ENCODE assay signal across 23 mouse cellular contexts in genomic region chr6:87500696-87501095, GRCm38 (mm10). TPM values are rescaled to one million over a fixed set of nuclear protein-coding genes. Genes with fewer than 3 reads are reported as not detected.
DNase-seq lines count a peak whose midpoint lies in the region; ATAC-seq lines count a peak whose summit lies in the region.
"Had no signal": no experiment of that assay in that cellular context is flagged by ENCODE, and none has a peak within 500 bp of the region (broad histone marks: within the 10 kb centered on the region; RNA-seq: fewer than 3 reads in every experiment).

No protein-coding gene starts in this region.

- no peaks in the 10 kb centered on the region for H3K9me3 ChIP-seq in forebrain, embryonic 10.5 days
- H3K9me3 ChIP-seq in forebrain, embryonic 16.5 days (ENCODE audit: control insufficient read depth, low read length): no peaks in the 10 kb centered on the region
- H3K9me3 ChIP-seq in embryonic facial prominence, embryonic 10.5 days: no peaks in the 10 kb centered on the region
- H3K9me3 ChIP-seq in kidney, embryonic 15.5 days (replicated peaks): no peaks in the 10 kb centered on the region
- H3K9me3 ChIP-seq in heart, embryonic 12.5 days (replicated peaks): no peaks in the 10 kb centered on the region
- H3K9me3 ChIP-seq: embryonic facial prominence, embryonic 15.5 days; hindbrain, embryonic 12.5 days; limb, embryonic 12.5 days; liver, embryonic 12.5 days; midbrain, embryonic 13.5 days; stomach, embryonic 15.5 days had no signal

- H3K27ac ChIP-seq in forebrain, embryonic 10.5 days: peak overlapping the region; percentile 30; the same call in 1 of the 2 replicates
- no peak overlapping the region for H3K27ac ChIP-seq in forebrain, embryonic 16.5 days (ENCODE audit: low read length)
- H3K27ac ChIP-seq in embryonic facial prominence, embryonic 10.5 days (replicated peaks): peak overlapping the region; percentile 37
- no peak overlapping the region for H3K27ac ChIP-seq in kidney, embryonic 15.5 days
- H3K27ac ChIP-seq in heart, embryonic 12.5 days (ENCODE audit: poor library complexity, severe bottlenecking): no peak overlapping the region
- H3K27ac ChIP-seq: embryonic facial prominence, embryonic 15.5 days; heart, adult 2 months; hindbrain, embryonic 12.5 days; limb, embryonic 12.5 days; liver, embryonic 12.5 days; midbrain, embryonic 13.5 days; stomach, embryonic 15.5 days had no signal

- H3K4me2 ChIP-seq in forebrain, embryonic 16.5 days (ENCODE audit: low read length): no peak overlapping the region
- no peak overlapping the region for H3K4me2 ChIP-seq in kidney, embryonic 15.5 days
- H3K4me2 ChIP-seq in heart, embryonic 12.5 days: no peak overlapping the region
- H3K4me2 ChIP-seq: embryonic facial prominence, embryonic 15.5 days; hindbrain, embryonic 12.5 days; limb, embryonic 12.5 days; liver, embryonic 12.5 days; midbrain, embryonic 13.5 days; stomach, embryonic 15.5 days had no signal

- no peak for ATAC-seq in forebrain, embryonic 16.5 days
- no peak for ATAC-seq in kidney, embryonic 15.5 days (replicated peaks; ENCODE audit: low FRiP score)
- no peak for ATAC-seq in heart, embryonic 12.5 days (ENCODE audit: insufficient number of reproducible peaks, low FRiP score)
- ATAC-seq: activated CD4-positive, CD25-positive, alpha-beta regulatory T cell, adult 4 months; liver, embryonic 12.5 days; midbrain, embryonic 13.5 days had no signal

- peaks cover 27% of the 10 kb centered on the region for H3K4me1 ChIP-seq in forebrain, embryonic 10.5 days
- no peaks in the 10 kb centered on the region for H3K4me1 ChIP-seq in forebrain, embryonic 16.5 days (replicated peaks; ENCODE audit: control insufficient read depth, insufficient read depth, low read length)
- peaks cover 25% of the 10 kb centered on the region for H3K4me1 ChIP-seq in embryonic facial prominence, embryonic 10.5 days
- H3K4me1 ChIP-seq in kidney, embryonic 15.5 days: peaks cover 4% of the 10 kb centered on the region; the same call in 1 of the 2 replicates
- no peaks in the 10 kb centered on the region; the same call in 1 of the 2 replicates for H3K4me1 ChIP-seq in heart, embryonic 12.5 days (replicated peaks)
- H3K4me1 ChIP-seq: hindbrain, embryonic 12.5 days; stomach, embryonic 15.5 days had no signal

- H3K36me3 ChIP-seq in forebrain, embryonic 10.5 days (replicated peaks): no peaks in the 10 kb centered on the region
- H3K36me3 ChIP-seq in forebrain, embryonic 16.5 days (ENCODE audit: control insufficient read depth, insufficient read depth): no peaks in the 10 kb centered on the region
- H3K36me3 ChIP-seq in embryonic facial prominence, embryonic 10.5 days (replicated peaks): no peaks in the 10 kb centered on the region
- no peaks in the 10 kb centered on the region for H3K36me3 ChIP-seq in kidney, embryonic 15.5 days
- H3K36me3 ChIP-seq in heart, embryonic 12.5 days: no peaks in the 10 kb centered on the region
- H3K36me3 ChIP-seq: embryonic facial prominence, embryonic 15.5 days; hindbrain, embryonic 12.5 days; limb, embryonic 12.5 days; liver, embryonic 12.5 days; midbrain, embryonic 13.5 days; stomach, embryonic 15.5 days had no signal

- 88% methylated on average over 7 of the region's 7 CpGs for WGBS in forebrain, embryonic 10.5 days
- WGBS in forebrain, embryonic 16.5 days: 87% methylated on average over 7 of the region's 7 CpGs
- 83% methylated on average over 7 of the region's 7 CpGs for WGBS in embryonic facial prominence, embryonic 10.5 days
- WGBS in kidney, embryonic 15.5 days: 84% methylated on average over 7 of the region's 7 CpGs
- 78% methylated on average over 7 of the region's 7 CpGs for WGBS in heart, embryonic 12.5 days

- H3K9ac ChIP-seq in forebrain, embryonic 16.5 days (replicated peaks; ENCODE audit: low read depth, low read length): no peak overlapping the region
- H3K9ac ChIP-seq in kidney, embryonic 15.5 days: no peak overlapping the region
- H3K9ac ChIP-seq in heart, embryonic 12.5 days: no peak overlapping the region
- H3K9ac ChIP-seq: embryonic facial prominence, embryonic 15.5 days; hindbrain, embryonic 12.5 days; limb, embryonic 12.5 days; liver, embryonic 12.5 days; midbrain, embryonic 13.5 days; stomach, embryonic 15.5 days had no signal

- no peaks in the 10 kb centered on the region for H3K27me3 ChIP-seq in forebrain, embryonic 10.5 days (ENCODE audit: poor library complexity, severe bottlenecking)
- no peaks in the 10 kb centered on the region for H3K27me3 ChIP-seq in forebrain, embryonic 16.5 days (replicated peaks; ENCODE audit: control insufficient read depth, insufficient read depth, low read length)
- H3K27me3 ChIP-seq in embryonic facial prominence, embryonic 10.5 days (replicated peaks; ENCODE audit: low read depth, poor library complexity, severe bottlenecking): no peaks in the 10 kb centered on the region
- H3K27me3 ChIP-seq in kidney, embryonic 15.5 days: no peaks in the 10 kb centered on the region
- H3K27me3 ChIP-seq in heart, embryonic 12.5 days (replicated peaks): peaks cover 18% of the 10 kb centered on the region; the same call in 1 of the 2 replicates
- H3K27me3 ChIP-seq: embryonic facial prominence, embryonic 15.5 days; hindbrain, embryonic 12.5 days; limb, embryonic 12.5 days; megakaryocyte, embryonic 14.5 days; midbrain, embryonic 13.5 days; stomach, embryonic 15.5 days had no signal

- DNase-seq in forebrain, embryonic 10.5 days (ENCODE audit: extremely low spot score, low spot score): no peak
- DNase-seq in A20 (ENCODE audit: low read depth, low spot score): peak; percentile 60
- DNase-seq in embryonic facial prominence, embryonic 10.5 days (ENCODE audit: low spot score): no peak
- peak; percentile 50 for DNase-seq in thymus, postnatal 14 days
- DNase-seq: adrenal gland, adult 8-10 months; cerebellum, adult 9-10 months; gastrocnemius, postnatal 36 days; heart, adult 2 months; kidney, adult 9 months; kidney, postnatal 36 days; lung, adult 2 months; lung, postnatal 14 days had no signal

- H3K4me3 ChIP-seq in forebrain, embryonic 10.5 days: no peak overlapping the region
- no peak overlapping the region for H3K4me3 ChIP-seq in forebrain, embryonic 16.5 days (replicated peaks; ENCODE audit: low read length)
- no peak overlapping the region for H3K4me3 ChIP-seq in embryonic facial prominence, embryonic 10.5 days
- no peak overlapping the region for H3K4me3 ChIP-seq in kidney, embryonic 15.5 days (replicated peaks)
- H3K4me3 ChIP-seq in heart, embryonic 12.5 days: no peak overlapping the region
- H3K4me3 ChIP-seq: embryonic facial prominence, embryonic 15.5 days; heart, adult 2 months; hindbrain, embryonic 12.5 days; limb, embryonic 12.5 days; liver, embryonic 12.5 days; megakaryocyte, embryonic 14.5 days; midbrain, embryonic 13.5 days; stomach, embryonic 15.5 days had no signal

RNA-seq across cellular contexts. Expression of gene Arhgap25, which starts 32.4 kb away (rescaled TPM):
- 1.9 and 2.0 TPM in 2 replicates for polyA plus RNA-seq in forebrain, embryonic 10.5 days (2016; fragmentation: Nextera tagmentation; extraction: Ambion mirVana)
- polyA plus RNA-seq in forebrain, embryonic 16.5 days (2015; fragmentation: Nextera tagmentation; extraction: Ambion mirVana): 2.2 and 2.7 TPM in 2 replicates
- polyA plus RNA-seq in embryonic facial prominence, embryonic 10.5 days (2016; fragmentation: Nextera tagmentation; extraction: Ambion mirVana): 3.2 and 3.4 TPM in 2 replicates
- 5.2 and 6.0 TPM in 2 replicates for polyA plus RNA-seq in kidney, embryonic 15.5 days (2015; fragmentation: Nextera tagmentation; extraction: Ambion mirVana)
- 2.1 and 2.5 TPM in 2 replicates for polyA plus RNA-seq in heart, embryonic 12.5 days (2016; fragmentation: Nextera tagmentation; extraction: Ambion mirVana)

Comparison
In these comparisons a context has a peak if more than half of its experiments do, and no peak if none do; other contexts are left out.
1. H3K27ac ChIP-seq: peak in forebrain, embryonic 10.5 days (single experiment) and embryonic facial prominence, embryonic 10.5 days (single experiment); none in forebrain, embryonic 16.5 days (single experiment), kidney, embryonic 15.5 days (single experiment) and heart, embryonic 12.5 days (single experiment).
2. DNase-seq: peak in A20 (single experiment) and thymus, postnatal 14 days (single experiment); none in forebrain, embryonic 10.5 days (single experiment) and embryonic facial prominence, embryonic 10.5 days (single experiment).